Mouse (Mus musculus) cerebellum, adult 2 months (tissue): ENCODE measurements around the gene Lin7a.

Experiments used
- CTCF ChIP-seq: fragments of 200-500 bp; IDR thresholded peaks from 2 replicates; pipeline ENCODE4 v1.5.1; 2011; ENCODE audit warnings: low read depth, mild to moderate bottlenecking, control low read depth, low read length, moderate library complexity, borderline replicate concordance; ENCODE audit not compliant: insufficient read depth
- POLR2A ChIP-seq: fragments of 200-500 bp; IDR thresholded peaks from 2 replicates; pipeline ENCODE4 v1.6.1; 2011; ENCODE audit warnings: low read length, control low read depth, borderline replicate concordance; ENCODE audit not compliant: insufficient read depth

- TF ChIP-seq CTCF (no peak), POLR2A (no peak)
Observed at GRCm38 (mm10) chr10:107227901-107228300, 43.6 kb upstream of the Lin7a start.
